Mouse (Mus musculus) liver, adult 2 months (tissue): ENCODE measurements around the gene Gm4922. TPM values are rescaled to one million over a fixed set of nuclear protein-coding genes. Genes with fewer than 3 reads are reported as not detected.

Experiments used
- DNase-seq: peaks from one replicate; pipeline ENCODE4 v3.0.0-alpha.2; 2011; ENCODE audit warnings: low read depth, low spot score; ENCODE audit errors: extremely low read depth
- H3K27ac ChIP-seq: fragments of 200-500 bp; replicated peaks from 2 replicates; pipeline ENCODE4 v1.5.1; 2012; ENCODE audit warnings: low read depth, mild to moderate bottlenecking, control low read depth, inconsistent platforms, low read length; ENCODE audit not compliant: insufficient read depth
- H3K27me3 ChIP-seq: fragments of 200-500 bp; 2 replicates; pipeline ENCODE4 v1.6.1; 2012; ENCODE audit warnings: mild to moderate bottlenecking, moderate library complexity, low read length, inconsistent platforms; ENCODE audit not compliant: control insufficient read depth, insufficient read depth
- H3K36me3 ChIP-seq: fragments of 200-500 bp; 2 replicates; pipeline ENCODE4 v1.6.1; 2012; ENCODE audit warnings: low read length, inconsistent platforms; ENCODE audit not compliant: control insufficient read depth, insufficient read depth
- H3K4me1 ChIP-seq: fragments of 200-500 bp; 2 replicates; pipeline ENCODE4 v1.6.1; 2011; ENCODE audit warnings: low read length; ENCODE audit not compliant: control insufficient read depth, insufficient read depth
- H3K4me3 ChIP-seq: fragments of 200-500 bp; 2 replicates; pipeline ENCODE4 v1.5.1; 2011; ENCODE audit warnings: low read depth, mild to moderate bottlenecking, control low read depth, low read length, moderate library complexity; ENCODE audit not compliant: insufficient read depth
- H3K79me2 ChIP-seq: fragments of 200-500 bp; 2 replicates; pipeline ENCODE4 v1.6.1; 2012; ENCODE audit warnings: inconsistent platforms, mild to moderate bottlenecking, low read length, moderate library complexity; ENCODE audit not compliant: control insufficient read depth, insufficient read depth
- H3K9ac ChIP-seq: fragments of 200-500 bp; 2 replicates; pipeline ENCODE4 v1.6.1; 2012; ENCODE audit warnings: low read depth, mild to moderate bottlenecking, control low read depth, inconsistent platforms, low read length
- CTCF ChIP-seq: fragments of 200-500 bp; IDR thresholded peaks from 2 replicates; pipeline ENCODE4 v1.5.1; 2011; ENCODE audit warnings: low read depth, low read length, control low read depth
- POLR2A ChIP-seq: fragments of 200-500 bp; IDR thresholded peaks from 2 replicates; pipeline ENCODE4 v1.6.1; 2011; ENCODE audit warnings: low read length, control low read depth; ENCODE audit not compliant: insufficient read depth; ENCODE audit errors: extremely low read depth
- WGBS: fragments of 180-500 bp; shearing (Covaris S2); methylation state at CpG from one replicate; pipeline ENCODE4 v1.1.7; 2018; 5-methylcytosine and 5-hydroxymethylcytosine counted together
- polyA plus RNA-seq: library from polyadenylated mRNA; depleted of rRNA; stranded (reverse); fragments of >200 nt; gene quantifications from 2 replicates; pipeline ENCODE4 v1.2.3, GENCODE M21; 2012
- total RNA-seq: library from RNA; depleted of rRNA; stranded (reverse); fragments of >200 nt; gene quantifications from 2 replicates; pipeline ENCODE4 v1.2.3, GENCODE M21; 2014

The Gm4922 gene
- total and polyA plus RNA-seq, 2 experiments: not detected

GRCm38 (mm10) chr10:18826107-18826506 lies 39.5 kb upstream of the Gm4922 start:
- no peaks in the 10 kb centered on the region for H3K27me3 ChIP-seq
- H3K36me3 ChIP-seq: no peaks in the 10 kb centered on the region
- H3K27ac ChIP-seq: no peak overlapping the region
- H3K4me1 ChIP-seq: no peaks in the 10 kb centered on the region
- DNase-seq: no peak
- H3K9ac ChIP-seq: no peak overlapping the region
- TF ChIP-seq CTCF (no peak), POLR2A (no peak)
- H3K79me2 ChIP-seq: no peaks in the 10 kb centered on the region
- H3K4me3 ChIP-seq: no peak overlapping the region
- WGBS: 79% methylated on average over 2 of the region's 2 CpGs

- H3K79me2 ChIP-seq: no peaks in the 10 kb centered on the region
- no peak for DNase-seq
- no peak overlapping the region for H3K9ac ChIP-seq
- no peak overlapping the region for H3K4me3 ChIP-seq
- no peaks in the 10 kb centered on the region for H3K4me1 ChIP-seq
- TF ChIP-seq CTCF: no peak
- TF ChIP-seq POLR2A: no peak
- H3K36me3 ChIP-seq: no peaks in the 10 kb centered on the region
- no peak overlapping the region for H3K27ac ChIP-seq
- no peaks in the 10 kb centered on the region for H3K27me3 ChIP-seq
Measured at GRCm38 (mm10) chr10:18825143-18825542, 38.5 kb upstream of the Gm4922 start.

GRCm38 (mm10) chr10:18816560-18816959 lies 30.0 kb upstream of the Gm4922 start:
- H3K4me1 ChIP-seq: no peaks in the 10 kb centered on the region
- H3K9ac ChIP-seq: no peak overlapping the region
- no peaks in the 10 kb centered on the region for H3K27me3 ChIP-seq
- no peaks in the 10 kb centered on the region for H3K79me2 ChIP-seq
- WGBS: 74% methylated on average over 5 of the region's 5 CpGs
- TF ChIP-seq CTCF: no peak
- TF ChIP-seq POLR2A: no peak
- no peak overlapping the region for H3K4me3 ChIP-seq
- no peak overlapping the region for H3K27ac ChIP-seq
- DNase-seq: no peak
- H3K36me3 ChIP-seq: no peaks in the 10 kb centered on the region

- H3K4me1 ChIP-seq: no peaks in the 10 kb centered on the region
- no peak for DNase-seq
- no peak overlapping the region for H3K9ac ChIP-seq
- H3K4me3 ChIP-seq: no peak overlapping the region
- H3K79me2 ChIP-seq: no peaks in the 10 kb centered on the region
- H3K27ac ChIP-seq: no peak overlapping the region
- H3K36me3 ChIP-seq: no peaks in the 10 kb centered on the region
- WGBS: 78% methylated on average over 2 of the region's 2 CpGs
- H3K27me3 ChIP-seq: no peaks in the 10 kb centered on the region
- no peak for TF ChIP-seq CTCF
- TF ChIP-seq POLR2A: no peak
Measured at GRCm38 (mm10) chr10:18811751-18812150, 25.2 kb upstream of the Gm4922 start.

GRCm38 (mm10) chr10:18790063-18790462 lies 3.5 kb upstream of the Gm4922 start:
- Histone ChIP-seq H3K36me3 (no peaks in the 10 kb centered on the region), H3K27ac (no peak overlapping the region), H3K4me3 (no peak overlapping the region), H3K9ac (no peak overlapping the region), H3K4me1 (no peaks in the 10 kb centered on the region), H3K79me2 (no peaks in the 10 kb centered on the region), H3K27me3 (no peaks in the 10 kb centered on the region)
- WGBS: 89% methylated on average over 4 of the region's 4 CpGs
- DNase-seq: no peak
- no peak for TF ChIP-seq CTCF
- no peak for TF ChIP-seq POLR2A

- Histone ChIP-seq H3K79me2 (no peaks in the 10 kb centered on the region), H3K4me3 (no peak overlapping the region), H3K9ac (no peak overlapping the region), H3K4me1 (no peaks in the 10 kb centered on the region), H3K27ac (no peak overlapping the region), H3K36me3 (no peaks in the 10 kb centered on the region), H3K27me3 (no peaks in the 10 kb centered on the region)
- no peak for DNase-seq
- WGBS: 73% methylated on average over 1 of the region's 1 CpGs
- TF ChIP-seq POLR2A: no peak
- TF ChIP-seq CTCF: no peak
Measured at GRCm38 (mm10) chr10:18788601-18789000, 2.0 kb upstream of the Gm4922 start.
